Mouse (Mus musculus) stomach, embryonic 15.5 days (tissue): ENCODE measurements around the gene Dpm1. TPM values are rescaled to one million over a fixed set of nuclear protein-coding genes. Genes with fewer than 3 reads are reported as not detected.

Source experiments
- microRNA-seq: library from miRNA; unstranded; fragments of <30 nt; microRNA quantifications from one replicate; pipeline ENCODE4, GENCODE M21; 2016
- polyA plus RNA-seq: library from polyadenylated mRNA; unstranded; fragments of >200 nt; fragmentation: Nextera tagmentation; extraction: Ambion mirVana; gene quantifications from 2 replicates; pipeline ENCODE4 v1.2.1, GENCODE M21; 2015

The Dpm1 gene
- polyA plus RNA-seq, 1 experiment from 2014 or later = 98.6 TPM

Small RNAs within 50 kb of the gene (microRNA-seq; reads per million reads assigned to microRNA genes)
- gene Gm24561 = not detected

Other genes with a start within 250 kb of the Dpm1 start
- 3.5 and 4.5 TPM in 2 replicates for gene Ripor3, start 220.0 kb downstream of the Dpm1 start, polyA plus RNA-seq
- 12.7 and 14.9 TPM in 2 replicates for gene Pard6b, start 149.6 kb downstream of the Dpm1 start, polyA plus RNA-seq
- gene Adnp, start 23.5 kb downstream of the Dpm1 start, polyA plus RNA-seq = 10.2 and 10.5 TPM in 2 replicates
- gene Gm20716, start 227 bp downstream of the Dpm1 start, polyA plus RNA-seq = 18.2 and 18.8 TPM in 2 replicates
- gene Mocs3, start within 50 bp of the Dpm1 start, polyA plus RNA-seq = 7.1 and 8.1 TPM in 2 replicates
- gene Kcng1, start 51.1 kb upstream of the Dpm1 start, polyA plus RNA-seq = 6.4 and 6.9 TPM in 2 replicates